Mouse (Mus musculus) neutrophil, adult 5-6 weeks (primary cell): Measurements from ENCODE around the gene Rasgef1b. TPM values are rescaled to one million over a fixed set of nuclear protein-coding genes. Genes with fewer than 3 reads are reported as not detected.
A peak's percentile ranks its signal among the peaks of the same experiment; 100 is the strongest.

Experiments
- ATAC-seq: fragments of 151-379, 151-347 bp; 2 replicates; pipeline ENCODE4 v1.8.0; 2017; ENCODE audit warnings: mild to moderate bottlenecking, moderate TSS enrichment; ENCODE audit not compliant: insufficient number of reproducible peaks, poor library complexity, low FRiP score, severe bottlenecking; ENCODE audit errors: extremely low read depth
- total RNA-seq: library from RNA; stranded (forward); fragments of 200-1000 nt; gene quantifications from 2 replicates; pipeline ENCODE4 v1.2.3, GENCODE M21; 2017

The Rasgef1b gene
- total RNA-seq, 1 experiment from 2014 or later, result 48.2 TPM

DNA sequence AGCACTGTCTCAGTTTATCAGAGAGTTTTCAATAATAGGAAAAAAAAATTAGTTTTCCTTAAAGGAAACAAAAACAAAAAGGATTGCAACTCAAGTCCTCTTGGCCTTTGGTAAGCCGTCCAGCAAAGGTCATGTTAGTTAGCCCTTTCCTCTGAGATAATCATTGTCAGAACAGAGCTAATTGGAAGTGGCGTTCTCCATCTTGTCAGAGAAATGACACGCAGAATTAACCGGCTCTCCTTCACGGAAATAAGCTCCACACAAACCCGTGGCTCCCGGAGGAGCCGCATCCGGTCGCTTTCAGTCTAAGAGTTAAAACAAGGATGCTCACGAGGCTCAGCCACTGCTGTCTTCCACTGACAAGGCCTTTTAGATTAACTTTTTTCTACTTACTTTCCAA, 217.8 kb downstream of the Rasgef1b start:
- no peak for ATAC-seq

DNA sequence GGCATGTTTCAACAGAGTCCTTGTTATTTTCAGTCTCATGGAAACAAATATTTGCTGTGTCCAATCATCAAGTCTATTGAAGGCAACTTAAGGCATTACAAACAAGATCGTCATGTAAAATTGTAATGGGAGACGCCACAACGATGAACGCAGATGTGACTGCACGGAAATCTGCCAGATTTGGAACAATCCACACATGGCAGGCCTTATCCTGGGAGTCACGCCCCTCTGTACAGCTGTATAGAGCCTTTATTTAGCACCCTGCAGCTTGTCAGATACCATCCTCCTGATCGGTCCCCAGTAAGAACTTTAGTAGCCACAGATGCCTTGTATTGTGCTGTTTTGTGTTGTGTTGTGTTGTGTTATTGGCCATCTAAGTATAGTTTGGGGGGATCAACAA, 222.8 kb downstream of the Rasgef1b start:
- no peak for ATAC-seq

DNA sequence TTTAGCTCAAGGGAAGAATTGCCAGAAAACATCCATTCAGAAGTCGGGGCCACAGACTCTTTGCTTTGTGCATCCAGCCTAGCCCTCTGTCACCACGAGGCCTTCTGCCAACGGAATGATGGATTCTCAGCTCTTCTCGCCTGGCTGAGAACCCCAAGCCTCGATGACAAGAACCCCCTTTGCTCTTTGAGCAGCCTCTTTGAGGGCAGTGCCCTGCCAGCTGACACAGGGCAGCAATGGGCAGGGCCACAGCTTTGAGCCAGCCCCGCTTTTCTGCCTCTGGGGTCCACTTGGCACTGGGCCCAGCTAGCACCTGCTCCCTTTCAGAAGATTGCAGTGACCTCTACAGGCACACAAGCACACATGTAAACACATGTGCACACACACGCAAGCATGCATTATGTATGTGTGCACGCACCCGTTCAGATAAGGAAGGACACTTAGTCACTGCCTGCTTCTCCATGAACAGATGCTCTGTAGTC, 224.5 kb downstream of the Rasgef1b start:
- ATAC-seq, result 0 out of 2 replicates have a peak, but pooled peaks have one; percentile 22

DNA sequence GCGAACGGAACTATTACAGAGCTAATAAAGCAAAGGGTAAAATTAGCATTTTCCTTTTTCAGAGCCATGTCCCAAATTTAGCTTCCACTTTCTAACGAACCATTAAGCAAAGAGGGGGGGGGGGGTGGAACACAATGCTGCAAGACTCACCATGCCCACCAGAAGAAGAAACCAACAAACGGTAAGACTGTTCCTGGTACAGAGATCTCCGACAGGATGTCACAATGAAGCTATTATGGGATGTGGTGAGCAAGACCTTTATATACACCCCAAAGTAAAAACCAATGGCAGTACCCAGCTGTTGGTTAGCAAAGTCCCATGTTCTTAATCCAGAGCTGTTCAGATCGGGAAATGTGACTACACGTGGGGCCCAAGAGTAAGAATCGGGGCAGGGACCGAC, 226.2 kb downstream of the Rasgef1b start:
- no peak for ATAC-seq

GRCm38 (mm10) chr5:99499404-99500089, 229.3 kb downstream of the Rasgef1b start:
- ATAC-seq, result no peak

GRCm38 (mm10) chr5:99497856-99498255, 231.0 kb downstream of the Rasgef1b start:
- no peak for ATAC-seq

DNA sequence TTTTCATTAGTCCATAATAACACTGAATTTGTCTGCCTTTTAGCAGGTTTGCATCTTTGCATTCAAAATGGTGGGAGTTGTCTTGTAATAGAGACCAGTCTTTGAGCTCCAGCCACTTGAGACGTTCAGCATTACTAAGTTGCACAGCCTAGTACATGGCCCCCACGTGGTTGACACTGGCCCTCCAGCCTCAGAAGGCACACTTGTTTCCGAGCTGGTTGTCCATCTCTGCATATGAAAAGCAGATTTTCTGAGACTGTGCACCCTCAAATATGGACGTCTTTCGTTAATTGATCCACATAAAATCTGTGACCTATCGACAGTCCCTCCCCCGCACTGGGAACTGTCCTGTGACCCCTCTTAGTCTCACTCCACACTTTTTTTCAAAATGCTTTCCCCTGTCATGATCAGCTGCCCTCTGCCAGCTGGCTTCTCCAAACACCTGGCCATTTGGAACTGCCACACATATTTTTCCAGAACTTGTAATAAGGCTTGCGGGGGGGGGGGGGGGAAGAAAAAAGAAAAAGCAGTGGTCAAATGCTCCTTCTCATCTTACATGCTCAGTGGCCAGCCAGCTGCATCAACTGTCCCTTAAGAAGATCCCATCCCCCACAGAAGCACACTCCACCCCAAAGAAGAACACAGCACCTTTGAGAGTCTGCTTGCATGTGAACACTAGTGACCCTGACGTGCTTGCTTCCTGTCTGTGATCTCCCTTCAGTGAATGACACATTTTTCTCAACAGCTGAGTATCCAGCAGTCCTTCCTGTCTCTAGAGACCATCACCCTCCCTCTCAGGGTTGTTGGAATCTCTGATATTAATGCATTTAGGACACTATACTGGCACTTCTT, 231.7 kb downstream of the Rasgef1b start:
- ATAC-seq, result no peak

DNA sequence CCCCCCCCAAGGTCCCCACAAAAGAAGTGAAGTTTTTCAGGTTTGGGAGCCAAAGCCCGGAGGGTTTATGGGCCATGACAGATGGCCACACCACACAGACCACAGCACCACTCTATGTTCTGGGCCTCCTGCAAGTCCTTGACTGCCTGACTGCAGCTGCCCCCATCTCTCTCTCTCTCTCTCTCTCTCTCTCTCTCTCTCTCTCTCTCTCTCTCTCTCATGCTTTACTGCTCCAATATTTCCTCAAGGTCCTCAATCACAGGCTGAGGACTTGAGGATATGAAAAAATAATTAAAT, 232.8 kb downstream of the Rasgef1b start:
- ATAC-seq, result no peak

GRCm38 (mm10) chr5:99495354-99496156, 233.3 kb downstream of the Rasgef1b start:
- ATAC-seq, result peak; percentile 68; the same call in 1 of the 2 replicates

DNA sequence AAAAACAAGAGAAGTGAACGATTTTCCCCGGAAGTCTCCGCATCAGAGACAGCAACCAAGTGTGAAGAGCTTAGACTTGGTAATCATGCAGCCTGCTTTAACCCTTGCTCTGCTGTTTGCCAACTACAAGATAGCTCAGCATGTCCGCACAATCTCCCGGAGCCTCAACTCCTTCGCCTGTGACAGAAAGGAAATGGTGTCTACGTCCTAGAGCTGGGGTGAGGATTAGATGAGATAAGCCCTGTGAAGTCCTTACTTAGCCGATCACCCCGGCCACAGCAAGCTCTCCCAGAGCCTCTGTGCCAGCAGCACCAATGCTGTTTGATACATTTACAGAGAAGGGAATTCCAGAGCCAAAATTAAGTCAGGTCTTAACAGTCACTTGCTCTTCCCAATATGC, 235.0 kb downstream of the Rasgef1b start:
- ATAC-seq, result no peak

DNA sequence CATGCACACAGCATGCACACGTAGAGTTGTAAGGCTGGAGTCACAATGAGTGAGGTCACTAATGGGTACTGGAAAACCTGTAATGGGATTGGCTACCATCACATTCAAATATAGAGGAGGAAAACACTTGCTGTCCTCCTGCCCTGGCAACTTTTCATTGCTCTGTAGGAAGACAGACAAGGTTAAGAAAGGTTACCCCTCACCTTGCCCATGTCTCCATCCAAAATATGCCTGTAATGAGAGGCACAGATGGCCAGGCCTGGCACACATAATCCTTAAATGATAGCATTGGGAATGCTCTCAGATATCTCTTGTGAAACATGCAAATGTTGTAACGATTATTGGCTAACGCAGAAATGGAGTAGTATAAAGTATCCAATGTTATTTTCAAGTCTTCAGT, 235.8 kb downstream of the Rasgef1b start:
- ATAC-seq, result no peak

DNA sequence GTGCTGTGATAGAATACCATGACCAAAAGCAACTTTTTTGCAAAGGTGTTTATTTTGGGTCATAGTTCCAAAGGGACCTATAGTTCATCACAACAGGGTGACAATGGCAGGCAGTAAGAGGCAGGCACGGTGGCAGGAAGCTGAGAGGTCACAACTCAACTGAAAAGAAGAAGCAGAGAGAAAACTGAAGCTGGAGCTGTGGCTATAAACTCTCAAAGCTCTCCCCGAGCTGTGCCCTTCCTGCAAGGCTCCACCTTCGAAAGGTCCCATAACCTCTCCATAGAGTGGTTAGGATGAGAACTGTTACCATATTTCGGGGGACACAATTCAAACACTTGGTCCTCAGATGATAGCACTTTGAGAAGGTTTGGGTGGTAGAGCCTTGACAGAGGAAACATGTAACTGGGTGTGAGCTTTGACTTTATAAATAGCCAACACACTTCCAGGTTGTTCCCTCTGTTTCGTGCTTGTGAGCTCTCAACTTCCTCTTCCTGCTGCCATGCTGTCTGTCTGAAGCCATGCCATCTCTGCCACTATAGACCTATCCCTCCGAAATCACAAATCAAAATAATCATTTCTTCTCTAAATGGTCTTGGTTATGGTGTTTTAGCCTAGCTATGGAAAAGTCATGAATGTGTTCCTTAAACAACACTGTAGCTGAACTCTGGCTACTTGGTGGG, 240.2 kb downstream of the Rasgef1b start:
- 0 out of 2 replicates have a peak, but pooled peaks have one; percentile 30 for ATAC-seq

GRCm38 (mm10) chr5:99487009-99487858, 241.6 kb downstream of the Rasgef1b start:
- no peak for ATAC-seq

DNA sequence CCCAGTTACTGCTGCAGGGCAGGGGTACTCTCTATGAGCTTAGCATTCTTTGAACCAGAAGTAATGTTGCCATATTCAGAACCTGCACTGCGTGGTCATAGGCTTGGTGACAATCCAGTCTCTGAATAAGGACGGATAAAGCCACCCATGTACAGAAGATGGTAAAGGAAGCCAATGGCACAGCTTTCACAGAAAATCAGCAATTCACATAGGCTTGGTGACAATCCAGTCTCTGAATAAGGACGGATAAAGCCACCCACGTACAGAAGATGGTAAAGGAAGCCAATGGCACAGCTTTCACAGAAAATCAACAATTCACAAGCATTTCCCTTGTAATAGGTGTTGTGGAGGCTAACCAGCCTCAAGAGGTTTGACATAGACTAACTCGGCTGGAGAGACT, 245.7 kb downstream of the Rasgef1b start:
- no peak for ATAC-seq

- ATAC-seq, result no peak
Observed at GRCm38 (mm10) chr5:99482524-99482923, 246.3 kb downstream of the Rasgef1b start.

- ATAC-seq, result no peak
Observed at GRCm38 (mm10) chr5:99482016-99482415, 246.8 kb downstream of the Rasgef1b start.

- no peak for ATAC-seq
Observed at GRCm38 (mm10) chr5:99480078-99481031, 248.5 kb downstream of the Rasgef1b start.
